Mouse (Mus musculus): ENCODE results near the gene Gpatch3.

- TF ChIP-seq CTCF (IDR thresholded peaks at IDR 0.05; ENCODE audit: low read depth, low read length), result no peak
- no peak for TF ChIP-seq POLR2A (IDR thresholded peaks at IDR 0.05; ENCODE audit: borderline replicate concordance, low read depth, low read length)
Observed at GRCm38 (mm10) chr4:133601721-133602218, 27.2 kb downstream of the Gpatch3 start, which contains the start of gene Sfn.
